Mouse (Mus musculus): ENCODE measurements around the gene Syne1.

Gene Syne1

GRCm38 (mm10) chr10:5551382-5551781, at the start of gene Syne1:
Syne1 (minus strand) TSS chr10:5551482.
- no peak for DNase-seq (ENCODE audit: low read depth, low spot score)

- peak; percentile 39 for DNase-seq (ENCODE audit: low read depth, low spot score)
Measured at GRCm38 (mm10) chr10:5600123-5600522, 48.8 kb upstream of the Syne1 start.

GRCm38 (mm10) chr10:5596559-5596958, 45.3 kb upstream of the Syne1 start:
- no peak for DNase-seq (ENCODE audit: low read depth, low spot score)

- no peak for DNase-seq (ENCODE audit: low read depth, low spot score)
Measured at GRCm38 (mm10) chr10:5594457-5594856, 43.2 kb upstream of the Syne1 start.

- no peak for DNase-seq (ENCODE audit: low read depth, low spot score)
Measured at GRCm38 (mm10) chr10:5593464-5593863, 42.2 kb upstream of the Syne1 start, which contains the start of gene Myct1. Myct1 (plus strand) TSS chr10:5593775.

GRCm38 (mm10) chr10:5591996-5592395, 40.7 kb upstream of the Syne1 start:
- no peak for DNase-seq (ENCODE audit: low read depth, low spot score)

- DNase-seq (ENCODE audit: low read depth, low spot score), result no peak
Measured at GRCm38 (mm10) chr10:5591061-5591460, 39.8 kb upstream of the Syne1 start.

GRCm38 (mm10) chr10:5573328-5573727, 22.0 kb upstream of the Syne1 start:
- no peak for DNase-seq (ENCODE audit: low read depth, low spot score)

- no peak for DNase-seq (ENCODE audit: low read depth, low spot score)
Measured at GRCm38 (mm10) chr10:5571332-5571731, 20.1 kb upstream of the Syne1 start.

- no peak for DNase-seq (ENCODE audit: low read depth, low spot score)
Measured at GRCm38 (mm10) chr10:5570059-5570458, 18.8 kb upstream of the Syne1 start.

- DNase-seq (ENCODE audit: low read depth, low spot score), result no peak
Measured at GRCm38 (mm10) chr10:5568991-5569390, 17.7 kb upstream of the Syne1 start.

- no peak for DNase-seq (ENCODE audit: low read depth, low spot score)
Measured at GRCm38 (mm10) chr10:5561706-5562105, 10.4 kb upstream of the Syne1 start.

GRCm38 (mm10) chr10:5560526-5560925, 9.2 kb upstream of the Syne1 start:
- DNase-seq (ENCODE audit: low read depth, low spot score), result no peak

- no peak for DNase-seq (ENCODE audit: low read depth, low spot score)
Measured at GRCm38 (mm10) chr10:5558808-5559207, 7.5 kb upstream of the Syne1 start.

GRCm38 (mm10) chr10:5554941-5555340, 3.7 kb upstream of the Syne1 start:
- DNase-seq (ENCODE audit: low read depth, low spot score), result peak; percentile 18

GRCm38 (mm10) chr10:5550168-5551021, 887 bp downstream of the Syne1 start:
- DNase-seq (ENCODE audit: low read depth, low spot score), result peak; percentile 30

GRCm38 (mm10) chr10:5549871-5550167, 1.5 kb downstream of the Syne1 start:
- no peak for DNase-seq (ENCODE audit: low read depth, low spot score)

GRCm38 (mm10) chr10:5548651-5549050, 2.6 kb downstream of the Syne1 start:
- no peak for DNase-seq (ENCODE audit: low read depth, low spot score)

- DNase-seq (ENCODE audit: low read depth, low spot score), result no peak
Measured at GRCm38 (mm10) chr10:5547769-5548168, 3.5 kb downstream of the Syne1 start.

GRCm38 (mm10) chr10:5546428-5546827, 4.9 kb downstream of the Syne1 start:
- no peak for DNase-seq (ENCODE audit: low read depth, low spot score)

- no peak for DNase-seq (ENCODE audit: low read depth, low spot score)
Measured at GRCm38 (mm10) chr10:5528284-5528683, 23.0 kb downstream of the Syne1 start.

- DNase-seq (ENCODE audit: low read depth, low spot score), result no peak
Measured at GRCm38 (mm10) chr10:5527634-5528033, 23.6 kb downstream of the Syne1 start.

- no peak for DNase-seq (ENCODE audit: low read depth, low spot score)
Measured at GRCm38 (mm10) chr10:5522904-5523303, 28.4 kb downstream of the Syne1 start.

GRCm38 (mm10) chr10:5522276-5522675, 29.0 kb downstream of the Syne1 start:
- DNase-seq (ENCODE audit: low read depth, low spot score), result no peak
